Mouse (Mus musculus): ENCODE data around the gene Nr1h4. TPM values are rescaled to one million over a fixed set of nuclear protein-coding genes. Genes with fewer than 3 reads are reported as not detected.

Gene Nr1h4
- polyA plus RNA-seq, 1 experiment from 2014 or later = 0.27 TPM

DNA sequence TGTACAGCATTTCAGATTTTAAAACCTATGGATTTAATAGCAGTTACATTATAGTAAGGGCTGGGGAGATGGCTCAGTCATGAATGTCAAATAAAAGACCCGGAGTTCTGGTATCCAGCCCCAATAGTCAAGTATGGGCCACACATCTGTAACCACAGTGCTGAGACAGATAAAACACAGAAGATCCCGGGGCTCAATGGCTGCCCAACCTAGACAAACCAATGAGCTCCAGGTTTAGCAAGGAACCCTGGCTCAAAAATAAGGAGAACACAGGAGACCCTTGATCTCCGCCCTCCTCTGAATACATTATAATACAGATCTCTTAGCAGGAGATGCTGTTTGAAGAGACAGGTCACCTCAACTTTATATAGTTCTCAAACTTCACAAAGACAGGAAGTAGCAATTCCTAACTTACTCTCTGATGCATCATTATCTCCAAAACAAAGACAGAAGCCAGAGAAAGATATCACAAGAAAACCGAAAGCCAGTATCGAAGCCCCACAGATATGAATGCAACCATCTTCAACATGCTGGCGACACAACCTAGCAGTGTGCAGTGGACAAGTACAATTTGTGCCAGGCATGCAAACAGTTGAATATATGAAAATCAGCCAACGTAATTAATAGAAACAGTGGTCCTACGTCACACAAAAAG, 110.8 kb downstream of the Nr1h4 start:
- Histone ChIP-seq H3K4me2 (no peak overlapping the region), H3K4me1 (ENCODE audit: control insufficient read depth, insufficient read depth, low read length) (no peaks in the 10 kb centered on the region), H3K27ac (ENCODE audit: low read depth, low read length) (no peak overlapping the region), H3K9me3 (ENCODE audit: control insufficient read depth, low read length) (no peaks in the 10 kb centered on the region), H3K9ac (ENCODE audit: low read length) (no peak overlapping the region), H3K27me3 (ENCODE audit: control insufficient read depth, insufficient read depth, low read length) (no peaks in the 10 kb centered on the region), H3K4me3 (ENCODE audit: low read depth, low read length) (no peak overlapping the region), H3K36me3 (ENCODE audit: control insufficient read depth, insufficient read depth, low read length) (no peaks in the 10 kb centered on the region)
- no peak for ATAC-seq (ENCODE audit: low FRiP score)
- DNase-seq (ENCODE audit: low spot score, missing footprints) = no peak
- 93% methylated on average over 8 of the region's 8 CpGs for WGBS

DNA sequence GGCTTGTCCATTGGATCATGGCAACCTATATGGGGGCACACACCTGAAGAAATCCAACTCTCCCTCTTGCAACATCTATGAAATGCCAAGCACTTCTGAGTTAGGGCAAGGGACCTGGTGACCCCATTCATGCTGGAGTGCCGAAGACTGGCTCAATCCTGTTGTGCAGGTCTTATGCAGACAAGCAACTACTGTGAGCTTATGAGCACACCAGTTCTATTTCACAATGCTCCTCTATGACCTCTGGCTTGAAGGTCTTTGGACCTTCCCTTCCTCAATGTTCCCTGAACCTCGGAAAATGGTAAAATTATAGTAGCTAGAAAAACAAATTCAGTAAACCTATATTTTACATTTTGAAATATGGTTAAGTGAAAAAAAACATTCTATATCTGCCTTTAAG, 115.4 kb downstream of the Nr1h4 start:
- ATAC-seq (ENCODE audit: low FRiP score) (no peak), DNase-seq (ENCODE audit: low spot score, missing footprints) (no peak)
- H3K27me3 ChIP-seq (ENCODE audit: control insufficient read depth, insufficient read depth, low read length) = no peaks in the 10 kb centered on the region
- H3K9ac ChIP-seq (ENCODE audit: low read length) = no peak overlapping the region
- no peak overlapping the region for H3K4me2 ChIP-seq
- no peaks in the 10 kb centered on the region for H3K9me3 ChIP-seq (ENCODE audit: control insufficient read depth, low read length)
- H3K4me3 ChIP-seq (ENCODE audit: low read depth, low read length) = no peak overlapping the region
- no peaks in the 10 kb centered on the region for H3K4me1 ChIP-seq (ENCODE audit: control insufficient read depth, insufficient read depth, low read length)
- no peak overlapping the region for H3K27ac ChIP-seq (ENCODE audit: low read depth, low read length)
- peaks cover 8% of the 10 kb centered on the region for H3K36me3 ChIP-seq (ENCODE audit: control insufficient read depth, insufficient read depth, low read length)
- WGBS = 95% methylated on average over 2 of the region's 2 CpGs

DNA sequence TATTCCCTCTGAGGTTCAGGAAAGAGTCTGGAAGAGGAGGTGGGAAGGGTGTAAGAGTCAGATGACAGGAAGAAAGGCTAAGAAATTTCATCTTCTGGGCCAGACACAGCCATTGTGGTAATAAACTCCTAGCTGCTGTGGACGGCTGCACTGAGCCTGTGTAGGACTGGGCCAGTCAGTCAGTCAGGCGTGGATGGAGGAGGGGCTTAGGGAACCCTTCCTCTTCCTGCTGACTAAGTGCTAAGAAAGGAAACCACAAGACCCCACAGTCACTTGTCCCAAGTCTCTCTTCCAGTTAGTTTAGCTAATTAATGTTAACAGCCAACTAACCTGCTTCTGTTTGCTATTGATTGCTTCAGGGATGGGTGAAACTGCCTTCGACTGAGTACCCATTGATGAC, 117.9 kb downstream of the Nr1h4 start:
- ATAC-seq (ENCODE audit: low FRiP score) (no peak), DNase-seq (ENCODE audit: low spot score, missing footprints) (no peak)
- no peak overlapping the region for H3K9ac ChIP-seq (ENCODE audit: low read length)
- no peaks in the 10 kb centered on the region for H3K27me3 ChIP-seq (ENCODE audit: control insufficient read depth, insufficient read depth, low read length)
- H3K4me1 ChIP-seq (ENCODE audit: control insufficient read depth, insufficient read depth, low read length) = no peaks in the 10 kb centered on the region
- no peak overlapping the region for H3K4me2 ChIP-seq
- H3K36me3 ChIP-seq (ENCODE audit: control insufficient read depth, insufficient read depth, low read length) = peaks cover 9% of the 10 kb centered on the region
- no peak overlapping the region for H3K27ac ChIP-seq (ENCODE audit: low read depth, low read length)
- no peak overlapping the region for H3K4me3 ChIP-seq (ENCODE audit: low read depth, low read length)
- whole genome bisulfite sequencing = 71% methylated on average over 3 of the region's 3 CpGs
- H3K9me3 ChIP-seq (ENCODE audit: control insufficient read depth, low read length) = no peaks in the 10 kb centered on the region

DNA sequence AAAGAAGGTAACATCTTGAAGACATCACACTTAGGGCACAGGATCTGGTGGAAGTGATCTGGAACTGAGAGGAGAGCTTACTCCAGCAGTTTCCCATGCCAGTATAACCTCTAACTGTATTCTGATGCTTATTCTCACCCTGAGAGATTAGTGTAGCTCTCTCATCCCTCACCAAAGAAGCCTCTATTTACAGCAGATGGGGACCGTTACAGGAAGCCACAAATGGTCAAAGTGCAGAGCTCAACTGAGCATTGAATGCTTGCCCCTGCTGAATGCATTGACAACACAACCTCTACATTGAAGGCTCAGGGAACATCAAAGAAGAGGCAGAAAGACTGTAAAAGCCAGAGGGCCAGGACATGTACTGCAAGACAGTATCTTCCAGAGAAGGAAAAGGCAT, 125.8 kb downstream of the Nr1h4 start:
- WGBS = 62% methylated on average over 1 of the region's 1 CpGs
- DNase-seq (ENCODE audit: low spot score, missing footprints) = no peak
- H3K9ac ChIP-seq (ENCODE audit: low read length) = no peak overlapping the region
- H3K4me2 ChIP-seq = no peak overlapping the region
- no peaks in the 10 kb centered on the region for H3K9me3 ChIP-seq (ENCODE audit: control insufficient read depth, low read length)
- no peak overlapping the region for H3K27ac ChIP-seq (ENCODE audit: low read depth, low read length)
- no peaks in the 10 kb centered on the region for H3K36me3 ChIP-seq (ENCODE audit: control insufficient read depth, insufficient read depth, low read length)
- ATAC-seq (ENCODE audit: low FRiP score) = no peak
- H3K4me3 ChIP-seq (ENCODE audit: low read depth, low read length) = no peak overlapping the region
- no peaks in the 10 kb centered on the region for H3K27me3 ChIP-seq (ENCODE audit: control insufficient read depth, insufficient read depth, low read length)
- no peaks in the 10 kb centered on the region for H3K4me1 ChIP-seq (ENCODE audit: control insufficient read depth, insufficient read depth, low read length)

DNA sequence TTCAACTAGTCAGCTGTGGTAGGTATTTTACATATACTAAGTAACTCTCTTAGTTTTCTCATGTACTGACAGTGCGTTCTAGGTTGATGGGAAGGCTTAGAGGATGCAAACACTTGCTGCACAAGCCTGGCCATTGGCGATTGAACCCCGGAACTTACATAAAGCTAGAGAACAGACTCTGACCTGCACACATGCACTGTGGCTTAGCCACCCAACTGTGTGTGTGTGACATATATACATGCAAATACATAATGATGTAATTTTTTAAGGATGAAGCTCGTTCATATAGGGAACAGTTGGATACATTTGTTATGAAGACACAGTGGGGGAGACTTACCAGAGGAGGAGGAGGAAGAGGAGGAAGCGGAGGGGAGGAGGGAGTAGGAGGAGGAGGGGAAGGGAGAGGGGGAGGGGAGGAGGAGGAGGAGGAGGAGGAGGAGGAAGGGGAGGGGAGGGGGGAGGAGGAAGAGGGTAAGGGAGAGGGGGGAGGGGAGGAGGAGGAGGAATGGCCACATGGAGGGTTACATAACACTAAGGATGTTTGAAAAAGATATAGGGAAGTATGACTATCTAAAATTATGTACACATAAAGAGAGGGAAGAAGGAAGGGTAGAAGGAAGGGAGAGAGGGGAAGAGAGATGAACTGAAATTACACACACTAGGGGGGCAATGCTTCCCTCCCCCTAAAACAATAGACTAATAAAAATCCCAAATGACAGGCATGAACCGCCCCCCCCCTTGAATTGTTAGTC, 126.5 kb downstream of the Nr1h4 start:
- H3K9ac ChIP-seq (ENCODE audit: low read length) = no peak overlapping the region
- ATAC-seq (ENCODE audit: low FRiP score) = no peak
- WGBS = 88% methylated on average over 5 of the region's 6 CpGs
- no peak for DNase-seq (ENCODE audit: low spot score, missing footprints)
- no peaks in the 10 kb centered on the region for H3K27me3 ChIP-seq (ENCODE audit: control insufficient read depth, insufficient read depth, low read length)
- H3K36me3 ChIP-seq (ENCODE audit: control insufficient read depth, insufficient read depth, low read length) = no peaks in the 10 kb centered on the region
- no peaks in the 10 kb centered on the region for H3K4me1 ChIP-seq (ENCODE audit: control insufficient read depth, insufficient read depth, low read length)
- H3K27ac ChIP-seq (ENCODE audit: low read depth, low read length) = no peak overlapping the region
- H3K9me3 ChIP-seq (ENCODE audit: control insufficient read depth, low read length) = no peaks in the 10 kb centered on the region
- no peak overlapping the region for H3K4me2 ChIP-seq
- no peak overlapping the region for H3K4me3 ChIP-seq (ENCODE audit: low read depth, low read length)

DNA sequence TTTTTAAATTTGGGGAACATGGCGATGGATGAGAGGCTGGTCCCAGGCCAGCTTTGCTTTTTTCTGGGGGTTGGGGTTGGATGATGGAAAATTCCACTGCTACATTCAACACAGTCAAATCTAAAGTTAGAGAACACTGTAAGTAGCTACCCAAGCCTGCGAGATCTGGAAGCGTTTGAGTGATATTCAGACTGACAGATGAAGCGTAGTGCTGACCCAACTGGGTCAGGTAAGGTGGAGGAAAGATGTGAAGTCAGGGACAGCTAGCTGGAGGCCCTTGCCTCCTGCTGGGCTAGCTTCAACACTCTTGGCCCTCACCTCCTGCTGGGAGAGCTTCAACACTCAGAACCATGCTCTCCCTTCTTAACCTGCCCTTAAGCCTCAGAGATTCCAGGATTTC, 128.4 kb downstream of the Nr1h4 start:
- no peak for DNase-seq (ENCODE audit: low spot score, missing footprints)
- H3K4me2 ChIP-seq = no peak overlapping the region
- H3K9ac ChIP-seq (ENCODE audit: low read length) = no peak overlapping the region
- no peaks in the 10 kb centered on the region for H3K4me1 ChIP-seq (ENCODE audit: control insufficient read depth, insufficient read depth, low read length)
- H3K9me3 ChIP-seq (ENCODE audit: control insufficient read depth, low read length) = no peaks in the 10 kb centered on the region
- H3K4me3 ChIP-seq (ENCODE audit: low read depth, low read length) = no peak overlapping the region
- H3K36me3 ChIP-seq (ENCODE audit: control insufficient read depth, insufficient read depth, low read length) = no peaks in the 10 kb centered on the region
- no peak overlapping the region for H3K27ac ChIP-seq (ENCODE audit: low read depth, low read length)
- H3K27me3 ChIP-seq (ENCODE audit: control insufficient read depth, insufficient read depth, low read length) = no peaks in the 10 kb centered on the region
- WGBS = 74% methylated on average over 4 of the region's 4 CpGs
- ATAC-seq (ENCODE audit: low FRiP score) = no peak

Other genes with a start within 250 kb of the Nr1h4 start
- 2.1 and 2.6 TPM in 2 replicates for gene Ano4, start 188.8 kb downstream of the Nr1h4 start, polyA plus RNA-seq (2014; fragmentation: Nextera tagmentation; extraction: Ambion mirVana)
- 8.9 and 10.4 TPM in 2 replicates for gene Gas2l3, start 89.6 kb downstream of the Nr1h4 start, polyA plus RNA-seq (2014; fragmentation: Nextera tagmentation; extraction: Ambion mirVana)
- 0.42 and 0.86 TPM in 2 replicates for gene Slc17a8, start 87.7 kb upstream of the Nr1h4 start, polyA plus RNA-seq (2014; fragmentation: Nextera tagmentation; extraction: Ambion mirVana)
- gene Scyl2, start 152.7 kb upstream of the Nr1h4 start, polyA plus RNA-seq (2014; fragmentation: Nextera tagmentation; extraction: Ambion mirVana) = 26.2 and 31.9 TPM in 2 replicates
- 42.5 and 47.8 TPM in 2 replicates for gene Actr6, start 198.7 kb upstream of the Nr1h4 start, polyA plus RNA-seq (2014; fragmentation: Nextera tagmentation; extraction: Ambion mirVana)
- gene Uhrf1bp1l, start 211.4 kb upstream of the Nr1h4 start, polyA plus RNA-seq (2014; fragmentation: Nextera tagmentation; extraction: Ambion mirVana) = 28.8 and 30.4 TPM in 2 replicates

All from midbrain, embryonic 11.5 days (tissue).